Mouse (Mus musculus) thymus, adult 2 months (tissue): ENCODE measurements around the gene Olfr1185-ps1. TPM values are rescaled to one million over a fixed set of nuclear protein-coding genes. Genes with fewer than 3 reads are reported as not detected.
"Not testable (repeated sequence)": the region's sequence is repeated elsewhere in the genome, so short reads cannot be mapped to it uniquely, and the experiment has no call there.

Experiments used
- DNase-seq: peaks from one replicate; pipeline ENCODE4 v3.0.0; 2021
- H3K27ac ChIP-seq: fragments of 200-500 bp; 2 replicates; pipeline ENCODE4 v1.5.1; 2012; ENCODE audit warnings: low read length, control low read depth; ENCODE audit not compliant: control insufficient read depth, insufficient read depth
- H3K27me3 ChIP-seq: fragments of 200-500 bp; 2 replicates; pipeline ENCODE4 v1.6.1; 2012; ENCODE audit warnings: mild to moderate bottlenecking, low read length, moderate library complexity, mixed read lengths; ENCODE audit not compliant: control insufficient read depth, insufficient read depth
- H3K36me3 ChIP-seq: fragments of 200-500 bp; 2 replicates; pipeline ENCODE4 v1.6.1; 2012; ENCODE audit warnings: mild to moderate bottlenecking, low read length, moderate library complexity; ENCODE audit not compliant: control insufficient read depth, insufficient read depth
- H3K4me1 ChIP-seq: fragments of 200-500 bp; replicated peaks from 2 replicates; pipeline ENCODE4 v1.6.1; 2012; ENCODE audit warnings: low read length; ENCODE audit not compliant: control insufficient read depth, insufficient read depth
- H3K4me3 ChIP-seq: fragments of 200-500 bp; 2 replicates; pipeline ENCODE4 v1.5.1; 2012; ENCODE audit warnings: mild to moderate bottlenecking, low read length, control low read depth, moderate library complexity; ENCODE audit not compliant: control insufficient read depth, insufficient read depth
- CTCF ChIP-seq: fragments of 200-500 bp; IDR thresholded peaks from 2 replicates; pipeline ENCODE4 v1.5.1; 2012; ENCODE audit warnings: mild to moderate bottlenecking, control low read depth, low read length, moderate library complexity, borderline replicate concordance; ENCODE audit not compliant: control insufficient read depth, poor library complexity, insufficient read depth; ENCODE audit errors: extremely low read depth
- POLR2A ChIP-seq: fragments of 200-500 bp; IDR thresholded peaks from 2 replicates; pipeline ENCODE4 v1.6.1; 2012; ENCODE audit warnings: mild to moderate bottlenecking, low read length, control low read depth, moderate library complexity; ENCODE audit not compliant: control insufficient read depth, poor library complexity, insufficient read depth; ENCODE audit errors: extremely low read depth
- WGBS: fragments of 180-500 bp; shearing (Covaris S2); methylation state at CpG from one replicate; pipeline ENCODE4 v1.1.7; 2018; 5-methylcytosine and 5-hydroxymethylcytosine counted together
- polyA plus RNA-seq: library from polyadenylated mRNA; depleted of rRNA; stranded (reverse); fragments of >200 nt; gene quantifications from 2 replicates; pipeline ENCODE4 v1.2.3, GENCODE M21; 2012; rRNA removed

The Olfr1185-ps1 gene
- polyA plus RNA-seq, result not detected in 2 replicates

- H3K36me3 ChIP-seq, result no peaks in the 10 kb centered on the region
- H3K4me1 ChIP-seq, result no peaks in the 10 kb centered on the region
- 70% methylated on average over 2 of the region's 2 CpGs for WGBS
- no peak for DNase-seq
- TF ChIP-seq CTCF (no peak), POLR2A (no peak)
- H3K4me3 ChIP-seq, result no peak within 1 kb of the TSS
- no peaks in the 10 kb centered on the region for H3K27me3 ChIP-seq
- H3K27ac ChIP-seq, result no peak within 1 kb of the TSS
These were observed at the start of gene Olfr1185-ps1 for GRCm38 (mm10) chr2:88493020-88493419. Gene Olfr1185-ps1, plus strand, starts transcription at chr2:88493320.

- DNase-seq, result no peak
- H3K4me1 ChIP-seq, result no peaks in the 10 kb centered on the region
- no peak within 1 kb of the TSS for H3K27ac ChIP-seq
- WGBS, result 100% methylated on average over 1 of the region's 1 CpGs
- H3K36me3 ChIP-seq, result no peaks in the 10 kb centered on the region
- no peak for TF ChIP-seq POLR2A
- TF ChIP-seq CTCF, result no peak
- no peaks in the 10 kb centered on the region for H3K27me3 ChIP-seq
- H3K4me3 ChIP-seq, result no peak within 1 kb of the TSS
These were observed 44.1 kb upstream of the Olfr1185-ps1 start, which contains the start of gene Gm13757 for GRCm38 (mm10) chr2:88449031-88449430. Gene Gm13757, minus strand, starts transcription at chr2:88449131.

GRCm38 (mm10) chr2:88454567-88454966 is 38.6 kb upstream of the Olfr1185-ps1 start, which contains the start of gene Olfr1183:
Gene Olfr1183, plus strand, starts transcription at chr2:88454867.
- not testable (repeated sequence) for H3K36me3 ChIP-seq, H3K4me1 ChIP-seq, H3K27ac ChIP-seq, H3K4me3 ChIP-seq, H3K27me3 ChIP-seq, DNase-seq
- WGBS, result 100% methylated on average over 1 of the region's 1 CpGs

GRCm38 (mm10) chr2:88483298-88483697 is 9.8 kb upstream of the Olfr1185-ps1 start, which contains the start of gene Olfr1184:
Gene Olfr1184, plus strand, starts transcription at chr2:88483598.
- Histone ChIP-seq H3K27ac (no peak within 1 kb of the TSS), H3K27me3 (no peaks in the 10 kb centered on the region), H3K4me1 (no peaks in the 10 kb centered on the region), H3K4me3 (no peak within 1 kb of the TSS), H3K36me3 (no peaks in the 10 kb centered on the region)
- no peak for DNase-seq
- 93% methylated on average over 2 of the region's 2 CpGs for WGBS
- no peak for TF ChIP-seq CTCF
- TF ChIP-seq POLR2A, result no peak

GRCm38 (mm10) chr2:88518251-88518650 is 25.1 kb downstream of the Olfr1185-ps1 start, which contains the start of gene Olfr1186:
Gene Olfr1186, plus strand, starts transcription at chr2:88518551.
- H3K4me3 ChIP-seq, result no peak within 1 kb of the TSS
- DNase-seq, result no peak
- H3K27ac ChIP-seq, result no peak within 1 kb of the TSS
- WGBS, result 89% methylated on average over 2 of the region's 2 CpGs
- no peak for TF ChIP-seq CTCF
- TF ChIP-seq POLR2A, result no peak
- H3K4me1 ChIP-seq, result no peaks in the 10 kb centered on the region
- H3K27me3 ChIP-seq, result no peaks in the 10 kb centered on the region
- H3K36me3 ChIP-seq, result no peaks in the 10 kb centered on the region

- Histone ChIP-seq H3K27me3 (no peaks in the 10 kb centered on the region), H3K27ac (no peak overlapping the region), H3K4me3 (no peak overlapping the region), H3K36me3 (no peaks in the 10 kb centered on the region), H3K4me1 (no peaks in the 10 kb centered on the region)
- TF ChIP-seq CTCF, result no peak
- no peak for TF ChIP-seq POLR2A
- WGBS, result 73% methylated on average over 3 of the region's 3 CpGs
- no peak for DNase-seq
These were observed 32.6 kb downstream of the Olfr1185-ps1 start for GRCm38 (mm10) chr2:88525720-88526119.

Other genes starting within 250 kb of the Olfr1185-ps1 start
- not detected in 2 replicates for gene Olfr1173, start 213.4 kb upstream of the Olfr1185-ps1 start, polyA plus RNA-seq
- gene Olfr1174-ps, start 178.2 kb upstream of the Olfr1185-ps1 start, polyA plus RNA-seq, result 0.05 TPM in 1 of 2 replicates, not detected in the other
- gene Olfr1175-ps, start 166.1 kb upstream of the Olfr1185-ps1 start, polyA plus RNA-seq, result not detected in 2 replicates
- not detected in 2 replicates for gene Olfr1176, start 156.6 kb upstream of the Olfr1185-ps1 start, polyA plus RNA-seq
- not detected in 2 replicates for gene Olfr1177-ps, start 146.8 kb upstream of the Olfr1185-ps1 start, polyA plus RNA-seq
- not detected in 2 replicates for gene Olfr1178, start 106.3 kb upstream of the Olfr1185-ps1 start, polyA plus RNA-seq
- gene Olfr1179, start 86.9 kb upstream of the Olfr1185-ps1 start, polyA plus RNA-seq, result not detected in 2 replicates
- gene Olfr1180, start 74.2 kb upstream of the Olfr1185-ps1 start, polyA plus RNA-seq, result not detected in 2 replicates
- not detected in 2 replicates for gene Olfr1181, start 67.1 kb upstream of the Olfr1185-ps1 start, polyA plus RNA-seq
- not detected in 2 replicates for gene Gm13757, start 44.2 kb upstream of the Olfr1185-ps1 start, polyA plus RNA-seq
- gene Olfr1183, start 38.5 kb upstream of the Olfr1185-ps1 start, polyA plus RNA-seq, result not detected in 2 replicates
- gene Olfr1184, start 9.7 kb upstream of the Olfr1185-ps1 start, polyA plus RNA-seq, result not detected in 2 replicates
- not detected in 2 replicates for gene Olfr1186, start 25.2 kb downstream of the Olfr1185-ps1 start, polyA plus RNA-seq
- not detected in 2 replicates for gene Olfr1188, start 63.6 kb downstream of the Olfr1185-ps1 start, polyA plus RNA-seq
- gene Olfr1189, start 93.1 kb downstream of the Olfr1185-ps1 start, polyA plus RNA-seq, result not detected in 2 replicates
- not detected in 2 replicates for gene Olfr1191-ps1, start 147.2 kb downstream of the Olfr1185-ps1 start, polyA plus RNA-seq
- gene Olfr1192-ps1, start 155.2 kb downstream of the Olfr1185-ps1 start, polyA plus RNA-seq, result not detected in 2 replicates
- not detected in 2 replicates for gene Olfr1193, start 182.3 kb downstream of the Olfr1185-ps1 start, polyA plus RNA-seq
- not detected in 2 replicates for gene Olfr1195, start 195.9 kb downstream of the Olfr1185-ps1 start, polyA plus RNA-seq
- gene Olfr1196, start 211.3 kb downstream of the Olfr1185-ps1 start, polyA plus RNA-seq, result not detected in 2 replicates
- not detected in 2 replicates for gene Olfr1197, start 239.0 kb downstream of the Olfr1185-ps1 start, polyA plus RNA-seq